Mouse (Mus musculus) frontal cortex, adult (tissue): ENCODE data around the gene Rab3b.
A peak's percentile ranks its signal among the peaks of the same experiment; 100 is the strongest.

Experiments used
- ATAC-seq: cut with Nextera tagmentation; 2 replicates; pipeline ENCODE4 v1.9.2; 2017; ENCODE audit warnings: mild to moderate bottlenecking, moderate library complexity, mixed read lengths; ENCODE audit not compliant: low TSS enrichment

The Rab3b gene

GRCm38 (mm10) chr4:108878963-108879822, at the start of gene Rab3b:
Gene Rab3b, plus strand, starts transcription at chr4:108879063.
- ATAC-seq = peak; percentile 88

- no peak for ATAC-seq
Observed at GRCm38 (mm10) chr4:108830698-108831097, 48.2 kb upstream of the Rab3b start.

GRCm38 (mm10) chr4:108832916-108833827, 45.7 kb upstream of the Rab3b start, which contains the start of gene Btf3l4:
Gene Btf3l4, minus strand, starts transcription at chr4:108833614.
- peak; percentile 83 for ATAC-seq

- no peak; the same call in 1 of the 2 replicates for ATAC-seq
Observed at GRCm38 (mm10) chr4:108833828-108834114, 45.1 kb upstream of the Rab3b start.

- ATAC-seq = peak; percentile 62
Observed at GRCm38 (mm10) chr4:108834115-108834970, 44.5 kb upstream of the Rab3b start, which contains the start of gene Txndc12. Gene Txndc12, plus strand, starts transcription at chr4:108834601.

- no peak for ATAC-seq
Observed at GRCm38 (mm10) chr4:108834971-108835311, 43.9 kb upstream of the Rab3b start.

- ATAC-seq = no peak
Observed at GRCm38 (mm10) chr4:108835496-108835895, 43.4 kb upstream of the Rab3b start.

- ATAC-seq = 0 out of 2 replicates have a peak, but pooled peaks have one; percentile 14
Observed at GRCm38 (mm10) chr4:108838031-108838430, 40.8 kb upstream of the Rab3b start.

- no peak for ATAC-seq
Observed at GRCm38 (mm10) chr4:108841920-108842578, 36.8 kb upstream of the Rab3b start.

GRCm38 (mm10) chr4:108843336-108843735, 35.5 kb upstream of the Rab3b start:
- ATAC-seq = no peak

- ATAC-seq = no peak
Observed at GRCm38 (mm10) chr4:108845824-108846569, 32.9 kb upstream of the Rab3b start.

GRCm38 (mm10) chr4:108847715-108848504, 31.0 kb upstream of the Rab3b start, which contains the start of gene Kti12:
Gene Kti12, plus strand, starts transcription at chr4:108847785.
- ATAC-seq = peak; percentile 96

- ATAC-seq = peak; percentile 24
Observed at GRCm38 (mm10) chr4:108848505-108848848, 30.4 kb upstream of the Rab3b start, which contains the start of gene A730015C16Rik. Gene A730015C16Rik, minus strand, starts transcription at chr4:108848619.

- no peak for ATAC-seq
Observed at GRCm38 (mm10) chr4:108866806-108867205, 12.1 kb upstream of the Rab3b start.

- peak; percentile 96 for ATAC-seq
Observed at GRCm38 (mm10) chr4:108869730-108870374, 9.0 kb upstream of the Rab3b start.

- ATAC-seq = no peak
Observed at GRCm38 (mm10) chr4:108873746-108874145, 5.1 kb upstream of the Rab3b start.

GRCm38 (mm10) chr4:108877901-108878300, 962 bp upstream of the Rab3b start:
- ATAC-seq = no peak

GRCm38 (mm10) chr4:108883815-108884214, 5.0 kb downstream of the Rab3b start:
- no peak for ATAC-seq

GRCm38 (mm10) chr4:108887456-108887855, 8.6 kb downstream of the Rab3b start:
- ATAC-seq = no peak
